10 mouse cellular contexts compared by ENCODE assay signal in genomic region chr17:47509031-47509705, GRCm38 (mm10). TPM values are rescaled to one million over a fixed set of nuclear protein-coding genes. Genes with fewer than 3 reads are reported as not detected.
DNase-seq lines count a peak whose midpoint lies in the region; ATAC-seq lines count a peak whose summit lies in the region.
"Had no signal": no experiment of that assay in that cellular context is flagged by ENCODE, and none has a peak within 500 bp of the region (broad histone marks: within the 10 kb centered on the region; RNA-seq: fewer than 3 reads in every experiment).

No protein-coding gene starts in this region.

- peaks cover 64% of the 10 kb centered on the region for H3K4me1 ChIP-seq in heart, embryonic 12.5 days (replicated peaks)
- peaks cover 33% of the 10 kb centered on the region for H3K4me1 ChIP-seq in neural tube, embryonic 13.5 days (replicated peaks)
- peaks cover 54% of the 10 kb centered on the region for H3K4me1 ChIP-seq in liver, embryonic 11.5 days (replicated peaks; ENCODE audit: control insufficient read depth, insufficient read depth, low read length)

- peak overlapping the region; percentile 60 for H3K27ac ChIP-seq in heart, embryonic 12.5 days (ENCODE audit: poor library complexity, severe bottlenecking)
- H3K27ac ChIP-seq in neural tube, embryonic 13.5 days (replicated peaks), result 0 out of 2 replicates have a peak overlapping the region, but pooled peaks have one; percentile 20
- H3K27ac ChIP-seq in liver, embryonic 11.5 days (ENCODE audit: low read depth, low read length), result peak overlapping the region; percentile 50

- no peak for DNase-seq in heart, adult 9 months (ENCODE audit: low spot score in 2 of 2)
- DNase-seq in neural tube, embryonic 10.5 days (ENCODE audit: extremely low spot score, low spot score), result no peak
- no peak for DNase-seq in liver, embryonic 11.5 days (ENCODE audit: low spot score)
- peak; percentile 50 for DNase-seq in thymus, postnatal 14 days
- DNase-seq in right cerebral cortex, postnatal 10 days (ENCODE audit: low spot score in 2 of 2), result no peak
- DNase-seq in retina, embryonic 14.5 days (ENCODE audit: low spot score), result no peak
- DNase-seq: cerebellum, postnatal 36 days had no signal

- H3K4me3 ChIP-seq in heart, embryonic 12.5 days, result no peak overlapping the region
- no peak overlapping the region for H3K4me3 ChIP-seq in neural tube, embryonic 13.5 days
- H3K4me3 ChIP-seq in liver, embryonic 11.5 days (ENCODE audit: low read depth, low read length), result no peak overlapping the region

- no peaks in the 10 kb centered on the region for H3K27me3 ChIP-seq in heart, embryonic 12.5 days (replicated peaks)
- no peaks in the 10 kb centered on the region for H3K27me3 ChIP-seq in neural tube, embryonic 13.5 days
- no peaks in the 10 kb centered on the region for H3K27me3 ChIP-seq in liver, embryonic 11.5 days (replicated peaks; ENCODE audit: control insufficient read depth, insufficient read depth, low read length)
- H3K27me3 ChIP-seq: Patski had no signal

- no peaks in the 10 kb centered on the region for H3K36me3 ChIP-seq in heart, embryonic 12.5 days
- no peaks in the 10 kb centered on the region for H3K36me3 ChIP-seq in neural tube, embryonic 13.5 days
- H3K36me3 ChIP-seq in liver, embryonic 11.5 days (ENCODE audit: control insufficient read depth, insufficient read depth, low read length), result no peaks in the 10 kb centered on the region

- no peak for ATAC-seq in heart, embryonic 12.5 days (ENCODE audit: insufficient number of reproducible peaks, low FRiP score)
- no peak for ATAC-seq in neural tube, embryonic 13.5 days (ENCODE audit: low read depth)
- ATAC-seq in liver, embryonic 11.5 days (replicated peaks; ENCODE audit: low FRiP score), result no peak
- ATAC-seq: Patski had no signal

- no peak overlapping the region for H3K4me2 ChIP-seq in heart, embryonic 12.5 days
- H3K4me2 ChIP-seq in neural tube, embryonic 13.5 days, result no peak overlapping the region
- H3K4me2 ChIP-seq in liver, embryonic 11.5 days, result no peak overlapping the region

- 59% methylated on average over 9 of the region's 9 CpGs for WGBS in heart, embryonic 12.5 days
- WGBS in neural tube, embryonic 13.5 days, result 39% methylated on average over 9 of the region's 9 CpGs
- 56% methylated on average over 9 of the region's 9 CpGs for WGBS in liver, embryonic 11.5 days

- H3K9ac ChIP-seq in heart, embryonic 12.5 days, result no peak overlapping the region
- H3K9ac ChIP-seq in neural tube, embryonic 13.5 days, result no peak overlapping the region
- no peak overlapping the region for H3K9ac ChIP-seq in liver, embryonic 11.5 days (ENCODE audit: low read depth, low read length)

- H3K9me3 ChIP-seq in heart, embryonic 12.5 days (replicated peaks), result no peaks in the 10 kb centered on the region
- no peaks in the 10 kb centered on the region for H3K9me3 ChIP-seq in neural tube, embryonic 13.5 days
- H3K9me3 ChIP-seq in liver, embryonic 11.5 days (ENCODE audit: control insufficient read depth, low read length), result no peaks in the 10 kb centered on the region

RNA-seq across cellular contexts. Expression of gene Ccnd3, which starts 4.3 kb away (rescaled TPM):
- polyA plus RNA-seq in heart, embryonic 12.5 days (2016; fragmentation: Nextera tagmentation; extraction: Ambion mirVana), result 533 and 538 TPM in 2 replicates
- 78.5 and 86.5 TPM in 2 replicates for polyA plus RNA-seq in neural tube, embryonic 13.5 days (2015; fragmentation: Nextera tagmentation; extraction: Ambion mirVana)
- polyA plus RNA-seq in liver, embryonic 11.5 days (2014; fragmentation: Nextera tagmentation; extraction: Ambion mirVana), result 525 and 530 TPM in 2 replicates

RNA-seq across cellular contexts. Expression of gene Taf8, which starts 7.1 kb away (rescaled TPM):
- polyA plus RNA-seq in heart, embryonic 12.5 days (2016; fragmentation: Nextera tagmentation; extraction: Ambion mirVana), result 21.1 and 22.1 TPM in 2 replicates
- 23.2 and 26.6 TPM in 2 replicates for polyA plus RNA-seq in neural tube, embryonic 13.5 days (2015; fragmentation: Nextera tagmentation; extraction: Ambion mirVana)
- 20.7 and 21.3 TPM in 2 replicates for polyA plus RNA-seq in liver, embryonic 11.5 days (2014; fragmentation: Nextera tagmentation; extraction: Ambion mirVana)
